Mouse (Mus musculus) midbrain, embryonic 14.5 days (tissue): ENCODE data around the gene Slk. TPM values are rescaled to one million over a fixed set of nuclear protein-coding genes. Genes with fewer than 3 reads are reported as not detected.

Experiments
- ATAC-seq: fragments of 200-750 bp; cut with Nextera tagmentation; 2 replicates; pipeline ENCODE4 v1.8.0; 2017; ENCODE audit warnings: moderate number of reproducible peaks, moderate library complexity; ENCODE audit not compliant: low FRiP score, low TSS enrichment
- DNase-seq: peaks from one replicate; pipeline ENCODE4 v3.0.0-alpha.2; 2015
- H3K27ac ChIP-seq: fragments of 300-500 bp; sonication (generic); replicated peaks from 2 replicates; pipeline ENCODE4 v1.5.1; 2014; ENCODE audit warnings: mild to moderate bottlenecking, low read depth, low read length, moderate library complexity
- H3K27me3 ChIP-seq: fragments of 300-500 bp; sonication (generic); 2 replicates; pipeline ENCODE4 v1.6.1; 2014; ENCODE audit warnings: low read length, control low read depth, mixed read lengths; ENCODE audit not compliant: control insufficient read depth, insufficient read depth
- H3K36me3 ChIP-seq: fragments of 300-500 bp; sonication (generic); 2 replicates; pipeline ENCODE4 v1.6.1; 2014; ENCODE audit warnings: low read length, control low read depth; ENCODE audit not compliant: control insufficient read depth, insufficient read depth
- H3K4me1 ChIP-seq: fragments of 300-500 bp; sonication (generic); 2 replicates; pipeline ENCODE4 v1.6.1; 2014; ENCODE audit warnings: mild to moderate bottlenecking, antibody characterized with exemption, low read length, control low read depth; ENCODE audit not compliant: control insufficient read depth, insufficient read depth
- H3K4me2 ChIP-seq: fragments of 300-500 bp; sonication (generic); 2 replicates; pipeline ENCODE4 v1.6.1; 2014; ENCODE audit warnings: mild to moderate bottlenecking, low read length, moderate library complexity
- H3K4me3 ChIP-seq: fragments of 300-500 bp; sonication (generic); replicated peaks from 2 replicates; pipeline ENCODE4 v1.5.1; 2014; ENCODE audit warnings: low read depth, low read length
- H3K9ac ChIP-seq: fragments of 300-500 bp; sonication (generic); replicated peaks from 2 replicates; pipeline ENCODE4 v1.6.1; 2014; ENCODE audit warnings: mild to moderate bottlenecking, low read length, moderate library complexity
- H3K9me3 ChIP-seq: fragments of 300-500 bp; sonication (generic); 2 replicates; pipeline ENCODE4 v1.6.1; 2016; ENCODE audit warnings: low read length, control low read depth, mixed read lengths; ENCODE audit not compliant: control insufficient read depth
- WGBS: fragments of 180-500 bp; shearing (Covaris S2); extraction: QIAGEN DNeasy Blood & Tissue Kit; methylation state at CpG from one replicate; pipeline ENCODE4 v1.1.7; 2014; 5-methylcytosine and 5-hydroxymethylcytosine counted together
- polyA plus RNA-seq: library from polyadenylated mRNA; unstranded; fragments of >200 nt; fragmentation: Nextera tagmentation; extraction: Ambion mirVana; gene quantifications from 2 replicates; pipeline ENCODE4 v1.2.1, GENCODE M21; 2014

The Slk gene
- polyA plus RNA-seq, 1 experiment from 2014 or later: 9.4 TPM

DNA sequence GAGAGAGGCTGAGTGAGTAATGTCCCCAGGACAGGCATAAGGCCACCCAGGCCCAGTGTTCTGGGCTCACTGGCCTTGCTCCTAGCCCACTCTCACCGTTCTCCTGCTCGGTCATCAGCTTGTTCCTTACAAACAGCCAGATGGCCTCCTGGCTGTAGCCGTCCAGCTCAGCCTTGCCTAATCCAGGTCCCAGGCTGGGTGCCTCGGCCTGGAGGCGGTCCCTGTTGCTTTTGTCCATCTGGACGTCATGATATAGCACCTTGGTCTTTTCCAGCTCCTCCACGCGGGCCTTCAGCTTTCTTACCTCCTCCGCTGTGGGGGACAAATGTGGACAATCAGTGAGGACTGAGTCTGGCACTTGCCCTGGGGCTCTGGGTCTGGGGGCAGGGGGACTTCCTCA is 88.9 kb downstream of the Slk start:
- Histone ChIP-seq H3K36me3 (no peaks in the 10 kb centered on the region), H3K4me3 (no peak overlapping the region), H3K4me2 (no peak overlapping the region), H3K27me3 (no peaks in the 10 kb centered on the region), H3K4me1 (no peaks in the 10 kb centered on the region; the same call in 1 of the 2 replicates), H3K9me3 (no peaks in the 10 kb centered on the region), H3K27ac (no peak overlapping the region), H3K9ac (no peak overlapping the region)
- ATAC-seq (no peak), DNase-seq (no peak)
- 66% methylated on average over 9 of the region's 9 CpGs for WGBS

DNA sequence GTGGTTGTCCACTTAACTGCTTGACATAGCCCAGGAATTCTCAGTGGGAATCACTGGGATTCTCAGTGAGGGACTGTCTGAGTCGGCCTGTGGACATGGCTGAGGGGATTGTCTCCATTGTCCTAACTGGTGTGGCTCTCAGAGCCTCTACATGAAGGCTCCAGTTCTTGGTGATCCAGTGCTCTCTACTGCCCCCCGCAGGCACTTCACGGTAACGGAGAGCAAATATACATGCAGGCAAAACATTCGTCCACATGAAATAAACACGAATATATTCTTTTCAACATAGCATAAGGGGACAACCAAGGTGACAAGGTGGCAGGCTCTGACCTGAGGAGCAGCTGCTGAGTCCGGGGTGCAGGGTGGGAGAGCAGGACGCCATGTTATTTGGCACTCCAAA is 94.9 kb downstream of the Slk start:
- Histone ChIP-seq H3K36me3 (no peaks in the 10 kb centered on the region), H3K4me1 (no peaks in the 10 kb centered on the region), H3K9me3 (no peaks in the 10 kb centered on the region), H3K4me3 (no peak overlapping the region), H3K4me2 (no peak overlapping the region), H3K27me3 (no peaks in the 10 kb centered on the region), H3K27ac (no peak overlapping the region), H3K9ac (no peak overlapping the region)
- ATAC-seq (no peak), DNase-seq (peak; percentile 32)
- WGBS: 39% methylated on average over 8 of the region's 8 CpGs

DNA sequence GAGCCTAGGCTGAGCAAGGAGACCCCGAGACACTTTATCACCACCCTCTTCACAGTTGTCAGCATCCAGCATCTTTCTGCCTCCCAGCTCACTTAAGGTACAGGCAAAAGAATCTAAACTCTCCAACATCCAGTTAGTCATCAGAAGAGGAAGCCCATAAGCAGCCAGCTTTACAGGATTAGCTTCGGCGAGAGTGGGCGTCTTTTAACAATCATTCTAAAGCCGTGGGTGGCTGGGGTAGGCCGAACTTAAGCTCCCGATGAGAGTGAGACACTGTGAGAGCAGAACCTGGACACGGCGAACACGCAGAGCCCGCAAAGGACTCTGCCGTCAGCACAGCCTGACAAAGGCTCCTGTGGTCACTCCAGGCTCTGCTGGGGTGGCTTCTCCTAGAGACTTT is 99.2 kb downstream of the Slk start:
- Histone ChIP-seq H3K4me3 (no peak overlapping the region), H3K36me3 (no peaks in the 10 kb centered on the region), H3K9ac (no peak overlapping the region), H3K4me2 (no peak overlapping the region), H3K4me1 (no peaks in the 10 kb centered on the region), H3K27me3 (no peaks in the 10 kb centered on the region), H3K27ac (no peak overlapping the region), H3K9me3 (no peaks in the 10 kb centered on the region)
- no peak for DNase-seq
- no peak for ATAC-seq
- WGBS: 57% methylated on average over 12 of the region's 12 CpGs

DNA sequence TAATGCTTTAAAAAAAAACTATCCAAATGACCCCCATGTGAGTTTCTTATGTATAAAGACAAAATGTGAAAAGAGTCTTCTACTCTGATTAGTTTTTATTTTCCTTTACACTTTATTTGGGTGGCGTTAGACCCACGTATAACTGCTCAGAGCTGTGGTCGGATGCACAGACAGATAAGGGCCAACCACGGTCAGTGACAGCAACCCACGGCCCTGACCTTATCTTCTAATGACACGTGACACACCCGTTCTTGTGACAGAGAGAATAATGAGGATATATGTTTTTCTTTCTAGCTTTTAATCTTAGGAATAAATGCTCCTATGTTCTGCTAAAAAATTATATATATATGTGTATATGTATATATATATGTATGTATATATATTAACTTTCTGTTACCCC is 110.1 kb downstream of the Slk start:
- H3K27ac ChIP-seq: no peak overlapping the region
- no peaks in the 10 kb centered on the region for H3K9me3 ChIP-seq
- 93% methylated on average over 7 of the region's 7 CpGs for WGBS
- H3K4me3 ChIP-seq: no peak overlapping the region
- no peaks in the 10 kb centered on the region for H3K4me1 ChIP-seq
- no peaks in the 10 kb centered on the region for H3K36me3 ChIP-seq
- DNase-seq (no peak), ATAC-seq (no peak)
- no peaks in the 10 kb centered on the region for H3K27me3 ChIP-seq
- no peak overlapping the region for H3K4me2 ChIP-seq
- H3K9ac ChIP-seq: no peak overlapping the region

DNA sequence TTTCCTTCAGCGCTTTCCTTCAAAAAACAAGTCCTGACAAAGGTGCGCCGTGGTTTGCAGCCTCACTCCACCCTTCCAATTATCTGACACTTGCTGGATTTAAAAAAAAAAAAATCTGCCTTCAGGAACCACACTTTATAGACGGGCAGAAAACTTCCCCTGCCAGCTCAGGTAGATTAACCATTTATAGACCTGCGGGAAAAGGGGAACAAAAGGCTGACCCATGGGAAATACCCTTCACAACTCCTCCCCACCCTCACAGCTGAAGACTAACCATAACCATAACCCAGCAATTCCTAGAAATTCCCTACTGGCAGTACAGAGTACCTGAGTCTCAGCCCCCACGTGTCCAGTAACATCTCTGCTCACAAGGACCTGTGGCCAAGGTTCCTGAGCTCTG is 112.5 kb downstream of the Slk start, which contains the start of gene Col17a1:
Gene Col17a1, minus strand, starts transcription at position 101 of the 400 bp plus-strand sequence.
- Histone ChIP-seq H3K9me3 (no peaks in the 10 kb centered on the region), H3K4me2 (no peak within 1 kb of the TSS), H3K27ac (no peak within 1 kb of the TSS), H3K36me3 (no peaks in the 10 kb centered on the region), H3K27me3 (no peaks in the 10 kb centered on the region), H3K9ac (no peak within 1 kb of the TSS), H3K4me3 (no peak within 1 kb of the TSS), H3K4me1 (no peaks in the 10 kb centered on the region)
- WGBS: 86% methylated on average over 6 of the region's 6 CpGs
- DNase-seq (no peak), ATAC-seq (no peak)

Other genes with a start within 250 kb of the Slk start
- gene Sh3pxd2a, start 115.3 kb upstream of the Slk start, polyA plus RNA-seq: 2.0 and 2.4 TPM in 2 replicates
- gene Stn1, start 42.2 kb upstream of the Slk start, polyA plus RNA-seq: 25.0 and 30.4 TPM in 2 replicates
- gene Col17a1, start 112.4 kb downstream of the Slk start, polyA plus RNA-seq: 0.09 and 0.29 TPM in 2 replicates
- gene Sfr1, start 152.0 kb downstream of the Slk start, polyA plus RNA-seq: 168 and 176 TPM in 2 replicates